Mouse (Mus musculus) testis, adult 10 weeks (tissue): ENCODE data around the gene Spaca3. TPM values are rescaled to one million over a fixed set of nuclear protein-coding genes. Genes with fewer than 3 reads are reported as not detected.

Experiments used
- polyA plus RNA-seq: library from polyadenylated mRNA; stranded (reverse); fragments of 350-450 nt; fragmentation: Illumina TruSeq; extraction: RNeasy Lipid Tissue Mini Kit (QIAGEN cat#74804); gene quantifications from one replicate; pipeline ENCODE4 v1.2.3, GENCODE M21; 2014; ENCODE audit warnings: low read depth, low replicate concordance

The Spaca3 gene
- polyA plus RNA-seq = 16.3 TPM

GRCm38 (mm10) chr11:80858065-80858464 lies at the start of gene Spaca3:
Gene Spaca3, plus strand, starts transcription at chr11:80858365.

DNA sequence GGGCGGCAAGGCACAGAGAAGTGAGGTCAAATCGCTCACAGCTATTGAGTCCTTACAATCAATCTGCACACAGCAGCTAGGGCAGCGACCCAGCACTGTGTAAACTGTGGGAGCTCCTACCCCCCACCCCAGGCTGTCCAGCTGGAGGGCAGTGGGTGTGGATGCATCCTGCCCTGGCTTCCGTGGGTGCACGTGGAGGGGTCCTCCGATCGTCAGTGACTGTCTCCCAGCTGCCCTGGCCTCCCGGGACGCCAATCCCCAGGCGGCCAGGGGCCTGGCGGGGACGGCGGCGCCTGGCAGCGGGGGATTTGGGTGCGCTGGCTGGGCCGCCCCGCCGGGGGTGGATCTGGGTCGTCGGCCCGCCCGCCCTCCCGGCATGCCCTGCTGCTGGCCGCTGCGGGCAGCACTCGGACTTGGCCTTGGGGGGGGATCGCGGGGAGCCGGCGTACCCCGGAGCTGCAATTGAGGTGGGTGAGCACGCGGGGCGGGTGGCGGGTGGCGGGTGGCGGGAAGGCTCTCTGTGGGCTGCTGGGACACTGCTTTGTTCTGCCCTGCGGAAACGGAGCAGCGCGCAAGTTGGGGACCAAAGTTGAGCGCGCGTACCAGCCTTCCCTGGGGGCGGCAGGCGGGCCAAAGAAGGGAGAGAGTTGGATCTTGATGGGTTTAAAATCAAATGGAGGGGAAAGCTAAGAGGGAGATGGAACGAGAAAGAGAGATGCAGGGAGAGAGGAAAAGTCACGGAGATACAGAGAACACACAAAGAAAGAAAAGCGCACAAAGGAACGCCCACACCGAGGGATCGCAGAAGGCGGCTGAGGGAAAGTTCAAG lies 48.0 kb upstream of the Spaca3 start, which contains the start of gene Tmem98:
Gene Tmem98, plus strand, starts transcription at position 183 of the 829 bp plus-strand sequence.

Other genes with a start within 250 kb of the Spaca3 start
- gene Myo1d, start 78.3 kb upstream of the Spaca3 start, polyA plus RNA-seq = 3.7 TPM
- 2.0 TPM for gene Tmem98, start 48.2 kb upstream of the Spaca3 start, polyA plus RNA-seq